Mouse (Mus musculus): ENCODE results near the gene Kctd15.

Gene Kctd15

DNA sequence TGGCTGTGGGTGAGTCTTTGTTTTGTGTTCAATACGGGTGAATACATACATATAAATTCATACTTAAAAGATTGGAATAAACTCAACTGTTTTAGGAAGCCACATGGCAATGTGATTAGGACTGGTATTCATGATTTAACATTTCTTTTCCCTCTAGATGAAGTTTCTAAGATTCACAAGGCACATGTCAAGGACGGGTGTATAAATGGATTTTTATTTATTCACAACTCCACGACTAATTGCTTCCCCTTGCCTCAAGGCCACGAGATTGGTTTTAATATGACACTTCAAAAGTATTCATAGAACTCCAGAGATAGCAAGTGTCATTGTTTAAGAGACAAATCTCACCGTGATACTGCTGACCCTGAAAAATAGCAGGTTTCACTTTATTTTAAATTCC lies at the start of gene Kctd15:
TSS of gene Kctd15 (minus strand) at position 101 of the 400 bp plus-strand sequence.
- DNase-seq (ENCODE audit: low spot score in 2 of 2): no peak

DNA sequence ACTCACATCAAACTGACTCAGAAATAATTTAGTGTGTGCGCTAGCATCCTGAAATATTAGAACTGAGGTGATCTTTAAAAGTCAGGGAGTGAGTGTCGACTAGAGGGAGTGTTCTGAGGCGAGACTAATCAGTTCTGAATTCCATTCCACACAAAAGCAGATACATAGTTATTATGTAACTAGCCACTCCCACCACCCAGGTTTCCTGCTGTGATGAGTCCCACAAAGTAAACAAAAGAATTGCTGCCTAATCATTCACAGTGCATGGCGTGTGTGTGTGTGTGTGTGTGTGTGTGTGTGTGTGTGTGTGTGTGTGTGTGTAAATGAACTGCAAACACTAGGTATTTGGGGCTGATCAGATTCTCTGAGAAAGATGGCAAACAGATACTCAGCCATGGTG lies 47.9 kb upstream of the Kctd15 start:
- no peak for DNase-seq (ENCODE audit: low spot score in 2 of 2)

DNA sequence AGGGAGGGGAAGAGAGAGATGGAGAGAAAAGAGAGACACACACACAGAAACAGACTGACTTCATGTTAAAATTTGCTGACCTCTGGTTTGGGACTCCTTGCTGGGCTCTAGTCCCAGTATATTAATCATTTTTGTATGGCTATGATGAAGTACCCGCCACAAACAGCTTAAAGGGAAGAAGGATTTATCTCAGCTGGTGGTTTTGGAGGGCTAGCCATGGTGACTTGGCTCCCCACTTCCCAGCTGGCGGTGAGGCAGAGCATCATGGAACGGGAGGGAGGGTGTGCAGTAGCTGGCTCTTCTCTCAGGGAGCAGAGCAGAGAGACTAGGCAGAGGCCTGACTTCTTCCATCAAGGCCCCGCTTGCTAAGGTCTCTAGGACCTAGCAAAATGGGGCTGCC lies 46.9 kb upstream of the Kctd15 start:
- no peak for DNase-seq (ENCODE audit: low spot score in 2 of 2)

DNA sequence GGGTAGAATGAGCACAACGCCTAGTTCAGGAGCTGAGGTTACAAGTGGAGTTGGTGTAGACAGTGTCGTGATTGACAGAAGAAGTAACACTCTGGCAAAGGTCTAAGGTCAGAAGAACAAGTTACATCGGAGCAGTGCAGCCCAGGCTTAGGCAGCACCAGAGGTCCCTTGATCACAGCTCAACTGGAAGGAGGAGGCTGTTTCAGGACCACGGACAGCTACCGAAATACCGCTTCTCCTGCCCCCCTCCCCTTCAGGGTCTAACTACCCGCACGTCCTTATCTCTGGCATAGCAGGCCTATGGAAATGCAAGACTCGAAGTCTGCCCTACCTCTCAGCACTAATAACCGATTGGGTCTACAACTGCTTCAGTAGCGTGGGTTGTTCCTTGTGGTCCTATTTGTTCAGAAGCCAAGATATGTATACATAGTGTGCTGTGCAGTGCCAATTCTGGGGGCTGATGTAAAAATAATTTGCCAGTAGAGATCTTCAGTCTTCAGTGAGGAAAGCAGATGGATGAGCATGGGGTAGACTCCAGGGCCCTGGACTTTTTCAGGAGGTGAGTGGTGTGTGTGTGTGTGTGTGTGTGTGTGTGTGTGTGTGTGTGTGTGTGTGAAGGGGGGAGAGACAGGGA lies 46.3 kb upstream of the Kctd15 start:
- no peak for DNase-seq (ENCODE audit: low spot score in 2 of 2)

DNA sequence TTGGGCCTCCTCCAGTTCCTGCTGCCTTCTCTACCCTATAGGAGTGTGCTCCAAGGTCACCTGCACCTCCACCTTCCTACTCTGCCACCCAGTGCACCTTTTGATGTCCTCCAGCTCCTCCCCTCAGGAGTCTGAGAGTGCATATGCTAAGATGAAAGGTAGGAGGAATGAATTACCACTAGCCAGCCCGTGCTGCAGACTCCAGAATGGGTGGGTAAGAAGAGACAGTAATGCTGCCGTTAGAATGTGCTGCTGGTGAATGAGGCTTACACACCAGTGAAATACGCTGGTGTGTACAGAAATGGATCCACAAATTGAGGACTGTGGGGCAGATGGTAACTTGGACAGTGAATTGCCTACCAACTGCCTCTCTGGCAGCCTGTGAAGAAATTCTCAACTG lies 43.4 kb upstream of the Kctd15 start:
- no peak for DNase-seq (ENCODE audit: low spot score in 2 of 2)

DNA sequence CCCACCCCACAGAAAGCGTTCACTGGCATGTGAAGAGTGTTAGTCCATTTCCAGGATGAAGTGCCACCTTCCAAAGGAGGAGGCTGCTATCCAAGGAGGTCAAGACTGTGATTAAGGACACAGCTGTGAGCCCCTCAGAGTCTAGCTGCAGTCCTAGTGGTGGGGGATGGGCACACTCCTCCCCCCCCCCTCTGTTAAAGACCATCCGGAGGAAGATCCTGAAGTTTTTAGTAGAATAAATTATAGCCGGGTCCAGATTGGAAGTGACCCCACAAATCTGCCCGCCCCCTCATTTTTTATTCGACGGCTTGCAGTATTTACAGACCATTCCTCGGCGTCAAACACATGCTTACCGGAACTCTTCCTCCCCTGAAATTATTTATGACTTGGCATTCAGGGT lies 41.7 kb upstream of the Kctd15 start:
- no peak for DNase-seq (ENCODE audit: low spot score in 2 of 2)

DNA sequence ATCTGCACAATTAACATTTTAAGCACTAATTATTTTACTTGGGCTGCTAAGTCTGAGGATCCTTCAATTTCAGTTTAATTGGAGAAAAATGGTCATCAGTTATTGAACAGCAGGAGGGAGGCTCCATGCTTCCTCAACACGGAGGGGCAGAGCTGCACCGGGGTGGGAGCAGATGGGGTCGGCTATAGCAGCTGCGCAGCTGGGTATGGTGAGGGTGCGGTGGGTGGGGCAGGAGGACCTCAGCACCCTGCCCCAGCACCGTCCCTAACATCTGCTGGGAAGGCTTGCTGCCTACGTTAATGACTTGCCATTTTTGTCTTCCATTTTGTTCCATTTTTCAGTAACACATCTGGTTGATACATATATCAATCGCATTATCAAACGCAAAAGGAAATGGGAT lies 39.6 kb upstream of the Kctd15 start:
- DNase-seq (ENCODE audit: low spot score in 2 of 2): no peak

DNA sequence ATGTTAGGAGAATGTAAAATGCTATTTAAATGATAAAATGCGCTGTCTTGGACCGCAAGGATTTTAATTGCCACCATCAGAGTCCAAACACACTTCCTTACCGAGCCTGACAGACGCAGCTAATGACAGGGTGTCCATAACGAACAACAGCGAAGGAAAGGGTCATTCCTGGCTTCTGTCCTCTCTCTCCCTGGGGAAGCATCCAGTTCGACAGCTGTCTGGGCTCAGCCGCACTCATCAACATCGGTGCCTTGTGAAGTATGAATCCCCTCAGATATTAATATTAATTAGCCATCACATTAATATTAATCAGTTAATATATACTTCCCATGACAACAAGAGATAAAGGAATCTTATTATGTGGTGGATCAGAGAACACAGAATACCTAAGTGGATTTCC lies 38.4 kb upstream of the Kctd15 start:
- no peak for DNase-seq (ENCODE audit: low spot score in 2 of 2)

DNA sequence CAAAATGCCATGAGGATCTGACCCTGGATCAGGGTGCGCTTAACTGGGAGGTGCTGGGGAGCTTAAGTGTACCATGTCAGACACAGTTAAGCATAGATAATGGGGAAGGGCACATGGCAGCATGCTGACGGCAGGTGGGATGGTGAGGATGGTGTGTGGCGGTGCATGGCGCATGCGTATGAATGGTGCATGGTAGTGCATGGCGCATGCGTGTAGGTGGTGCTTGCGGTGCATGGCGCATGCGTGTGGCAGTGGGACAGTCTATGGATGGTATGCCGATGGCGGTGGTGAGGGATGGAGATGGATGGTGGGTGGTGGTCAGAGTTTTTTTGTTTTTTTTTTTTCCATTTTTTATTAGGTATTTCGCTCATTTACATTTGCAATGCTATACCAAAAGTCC lies 37.4 kb upstream of the Kctd15 start:
- no peak for DNase-seq (ENCODE audit: low spot score in 2 of 2)

DNA sequence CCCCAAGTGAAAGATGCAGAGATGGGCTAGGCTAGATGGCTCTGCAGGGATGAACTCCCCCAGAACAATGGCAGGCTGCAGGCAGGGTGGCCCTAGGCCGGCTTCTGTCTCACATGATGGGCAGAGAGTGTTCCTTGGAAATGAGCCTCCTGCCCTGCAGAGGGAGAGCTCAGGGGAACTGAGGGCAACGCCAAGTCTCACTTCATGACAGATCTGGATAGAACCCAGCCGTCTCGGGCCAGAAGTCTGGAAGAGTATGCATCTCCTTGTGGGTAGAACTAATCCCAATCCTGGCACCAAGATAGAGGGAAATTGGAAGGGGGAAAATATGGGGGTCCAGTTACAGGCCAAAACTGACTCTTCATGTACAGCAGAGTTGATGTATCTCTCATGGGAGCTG lies 36.5 kb upstream of the Kctd15 start:
- no peak for DNase-seq (ENCODE audit: low spot score in 2 of 2)

DNA sequence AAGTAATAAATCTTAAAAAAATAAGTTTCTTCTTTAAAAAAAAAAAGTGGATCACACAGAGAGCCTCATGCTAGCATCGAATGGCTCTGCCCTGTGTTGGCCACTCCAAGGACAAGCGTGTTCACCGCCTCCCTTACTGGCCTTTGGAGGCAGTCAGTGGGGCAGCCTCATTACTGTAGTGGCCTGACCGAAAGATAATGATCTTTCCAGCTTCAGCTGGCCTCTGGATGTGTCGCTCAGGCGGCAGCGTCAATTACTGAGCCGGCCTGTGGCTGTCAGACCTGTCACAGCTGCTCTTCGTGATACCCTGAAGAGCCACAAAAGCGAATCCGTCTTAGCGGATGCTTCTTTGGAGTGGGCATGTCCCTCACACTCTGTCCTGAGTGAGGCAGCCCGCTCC lies 33.6 kb upstream of the Kctd15 start:
- no peak for DNase-seq (ENCODE audit: low spot score in 2 of 2)

DNA sequence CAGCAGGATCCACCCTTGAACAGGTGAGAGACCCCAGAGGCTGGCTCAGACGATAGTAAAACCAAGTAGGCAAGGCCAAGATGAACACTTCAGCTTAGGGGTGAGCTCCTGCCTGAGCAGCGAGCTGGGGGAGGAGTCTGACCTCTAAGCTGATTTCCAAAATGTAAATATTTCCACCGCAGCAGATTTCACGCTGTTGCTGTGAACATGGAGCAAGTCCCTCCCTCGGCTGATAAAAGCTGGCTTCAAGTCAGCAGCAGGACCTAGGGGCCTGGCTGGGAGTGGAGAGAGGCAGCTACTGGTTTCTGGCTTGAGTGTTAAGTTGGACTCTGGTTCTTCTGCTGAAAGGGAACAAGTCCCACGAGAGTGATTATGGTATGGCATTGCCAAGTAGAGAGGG lies 32.5 kb upstream of the Kctd15 start:
- DNase-seq (ENCODE audit: low spot score in 2 of 2): no peak

DNA sequence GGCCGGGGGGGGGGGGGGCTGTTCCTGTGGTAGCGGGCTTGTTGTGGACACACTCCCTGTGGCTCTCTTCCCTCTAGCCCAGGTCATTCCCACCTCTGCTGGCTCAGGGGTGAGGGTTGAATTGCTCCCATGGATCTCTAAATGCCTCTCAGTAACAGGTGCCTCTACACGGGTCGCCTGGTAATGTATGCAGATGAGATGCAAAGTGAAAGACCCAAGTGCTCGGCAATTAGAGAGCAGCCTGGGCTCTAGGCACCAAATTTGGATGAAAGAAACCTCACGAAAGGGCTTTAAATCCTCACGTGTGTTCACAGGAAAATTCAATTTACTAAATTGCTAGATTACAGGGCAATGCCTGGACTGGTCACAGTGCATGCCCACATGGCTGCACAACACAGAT lies 29.3 kb upstream of the Kctd15 start:
- DNase-seq (ENCODE audit: low spot score in 2 of 2): no peak

DNA sequence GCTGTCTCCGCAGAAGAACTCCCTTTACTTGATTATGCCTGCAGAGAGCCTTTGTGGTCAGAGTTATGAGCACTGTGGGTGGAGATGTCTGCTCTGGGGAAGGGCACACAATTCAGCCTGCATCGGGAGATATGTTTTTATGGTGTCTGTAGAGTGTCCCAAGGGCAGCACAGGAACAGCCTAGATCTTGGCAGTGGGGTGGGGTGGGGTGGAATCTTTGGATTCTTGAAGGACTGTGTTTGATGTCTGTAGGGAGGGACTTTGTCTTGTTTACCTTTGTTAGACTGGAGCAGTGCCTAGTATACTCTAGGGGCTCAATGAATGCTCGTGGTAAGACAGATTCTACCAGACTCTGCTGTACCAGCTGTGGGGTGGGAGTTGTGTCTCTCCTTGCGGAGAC lies 28.6 kb upstream of the Kctd15 start:
- DNase-seq (ENCODE audit: low spot score in 2 of 2): no peak

DNA sequence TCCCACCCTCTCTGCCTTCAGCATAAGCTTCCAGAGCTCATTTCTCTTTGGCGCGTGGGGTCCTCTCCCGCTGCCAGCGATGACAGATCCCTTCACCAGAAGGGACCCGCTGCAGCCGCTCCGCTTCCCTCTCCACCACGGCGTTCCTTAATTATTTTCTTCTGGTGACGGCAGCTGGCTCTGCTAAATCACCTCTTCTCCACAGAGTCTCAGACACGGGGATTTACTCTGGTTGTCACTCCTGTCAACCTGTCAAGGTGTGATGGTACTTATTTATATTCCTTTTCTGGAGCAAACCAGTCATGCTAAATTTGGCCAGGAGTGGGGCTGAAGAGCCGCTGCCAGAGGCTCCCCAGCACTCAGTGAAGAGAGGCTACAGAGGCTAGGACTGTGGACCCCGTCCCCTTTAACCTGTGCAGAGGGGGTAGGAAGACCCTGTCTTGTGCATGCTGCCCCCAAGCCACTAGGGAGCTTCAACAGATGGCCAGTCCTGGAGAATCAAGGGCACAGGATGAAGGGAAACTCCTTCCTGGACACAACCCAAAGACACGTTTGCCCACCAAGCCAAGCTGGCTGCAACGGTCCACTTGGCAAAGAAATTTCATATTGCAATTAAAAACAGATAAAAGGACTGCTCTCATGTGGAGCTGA lies 24.4 kb upstream of the Kctd15 start:
- DNase-seq (ENCODE audit: low spot score in 2 of 2): no peak

DNA sequence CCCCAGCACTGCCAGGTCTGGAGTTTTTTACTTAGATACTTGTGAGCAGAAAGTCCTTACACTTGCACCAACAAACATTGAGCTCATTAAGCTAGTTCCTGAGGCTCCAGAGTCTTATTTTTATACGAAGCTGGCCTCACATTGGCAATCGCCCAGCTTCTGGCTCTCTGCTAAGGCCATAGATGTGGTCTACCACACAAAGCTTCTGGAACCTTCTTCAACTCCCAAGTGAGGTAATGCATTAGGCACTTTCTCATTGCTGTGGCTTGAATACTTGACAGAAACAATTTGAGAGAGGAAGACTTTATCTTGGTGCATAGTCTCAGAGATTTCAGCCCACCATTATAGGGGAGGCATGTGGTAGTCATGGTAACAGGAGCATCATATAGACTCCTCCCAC lies 23.4 kb upstream of the Kctd15 start:
- no peak for DNase-seq (ENCODE audit: low spot score in 2 of 2)

DNA sequence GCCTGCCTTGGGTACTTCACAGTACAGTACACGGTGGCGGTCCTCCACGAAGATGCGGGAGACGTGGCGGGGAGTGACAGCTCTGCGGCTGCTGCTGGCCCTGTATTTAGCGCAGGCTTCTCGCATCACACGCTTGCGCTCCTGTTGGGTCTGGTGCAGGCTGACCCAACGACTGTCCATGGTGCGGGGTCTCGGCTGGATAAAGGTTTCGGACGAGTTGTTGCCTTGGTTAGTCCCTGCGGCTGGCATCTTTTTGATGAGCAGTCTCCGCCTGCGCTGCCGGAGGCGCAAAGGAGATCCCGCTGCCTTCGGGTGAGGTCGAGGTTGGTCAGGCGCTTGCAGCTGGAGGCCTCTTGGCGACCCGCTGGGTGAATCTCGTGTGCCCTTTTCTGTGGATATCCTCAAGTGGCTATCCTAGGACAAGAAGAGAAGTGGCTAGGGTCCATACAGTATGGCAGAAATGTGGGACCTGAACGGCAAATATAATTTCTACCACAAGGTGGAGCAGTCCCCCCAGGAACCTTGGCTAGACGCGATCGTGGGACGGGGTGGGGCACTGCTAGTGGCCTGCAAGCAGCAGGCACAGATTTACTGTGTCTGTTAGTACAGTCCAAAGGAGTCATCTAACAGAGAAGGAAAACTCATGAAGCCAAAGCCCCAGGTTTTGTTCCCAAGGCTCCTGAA lies 19.4 kb upstream of the Kctd15 start:
- peak; percentile 50 to 60 for DNase-seq (ENCODE audit: low spot score in 2 of 2)

DNA sequence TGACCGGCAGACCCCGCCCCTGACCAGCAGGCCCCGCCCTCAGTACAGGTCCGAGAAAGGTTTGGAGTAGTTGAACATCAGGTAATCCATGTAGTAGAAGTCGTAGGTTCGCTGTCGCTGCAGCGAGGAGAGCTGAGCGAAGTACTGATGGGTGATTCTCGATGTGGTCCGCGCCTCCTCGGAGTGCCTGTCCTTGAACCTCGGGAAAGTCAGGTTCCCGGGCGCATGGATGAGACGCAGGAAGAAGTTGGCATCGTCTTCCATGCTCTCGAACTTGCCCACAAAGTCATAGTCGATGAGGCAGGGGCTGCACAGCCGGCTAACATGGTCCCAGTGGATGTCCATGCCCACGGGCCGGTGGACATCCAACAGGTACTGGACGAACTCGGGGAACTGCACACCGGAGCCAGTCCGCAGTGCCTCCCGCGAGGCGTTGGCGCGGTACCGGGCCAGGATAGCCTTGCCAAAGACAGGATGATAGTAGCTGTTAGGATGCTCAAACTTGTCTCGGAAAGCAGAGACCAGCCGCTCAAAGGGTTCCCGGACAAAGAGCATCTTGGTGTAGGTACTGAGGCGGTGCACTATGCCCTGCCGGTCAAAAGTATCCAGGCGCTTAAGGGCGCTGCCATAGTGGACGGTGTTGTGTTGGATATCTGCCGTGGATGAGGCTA lies 18.7 kb upstream of the Kctd15 start:
- DNase-seq (ENCODE audit: low spot score in 2 of 2): no peak

DNA sequence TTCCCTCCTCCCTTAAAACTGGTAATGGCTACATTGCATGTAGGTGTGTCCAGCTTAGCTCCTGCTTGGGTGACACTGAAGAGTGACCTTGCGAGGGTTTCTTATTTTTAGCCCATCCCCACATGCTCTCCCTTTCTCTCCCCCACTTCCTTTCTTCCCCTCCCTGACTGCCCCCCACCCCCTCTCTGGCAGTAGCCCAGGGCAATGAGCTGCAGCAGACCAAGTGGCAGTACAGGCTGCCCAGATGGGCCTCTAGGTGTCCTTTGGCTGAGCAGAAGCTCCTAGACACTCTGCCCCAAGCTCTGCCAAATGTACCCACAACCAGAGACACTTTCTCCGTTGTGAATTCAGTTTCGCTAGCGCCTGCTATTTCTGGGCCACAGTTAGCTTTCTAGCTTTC lies 16.4 kb upstream of the Kctd15 start:
- no peak for DNase-seq (ENCODE audit: low spot score in 2 of 2)

DNA sequence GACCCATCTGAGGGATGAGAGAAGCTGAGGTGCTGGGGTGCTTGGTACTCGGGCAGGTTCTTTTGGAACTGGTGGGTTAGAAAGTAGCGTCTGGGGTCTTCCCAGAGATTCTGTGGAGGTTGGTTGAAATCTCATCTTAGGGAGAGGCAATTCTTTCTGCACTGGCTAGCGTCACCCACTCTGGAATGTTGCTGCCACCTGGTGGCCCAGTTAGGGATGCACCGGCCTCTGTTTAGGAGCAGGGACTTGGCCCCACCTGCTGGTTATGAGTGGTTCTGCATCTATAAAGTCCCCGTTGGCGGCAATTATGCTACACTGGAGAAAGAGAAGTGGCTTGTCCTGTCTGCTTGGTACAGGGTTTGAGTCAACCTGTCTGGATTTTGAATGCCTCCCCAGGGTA lies 15.4 kb upstream of the Kctd15 start:
- DNase-seq (ENCODE audit: low spot score in 2 of 2): peak; percentile 80 to 82

DNA sequence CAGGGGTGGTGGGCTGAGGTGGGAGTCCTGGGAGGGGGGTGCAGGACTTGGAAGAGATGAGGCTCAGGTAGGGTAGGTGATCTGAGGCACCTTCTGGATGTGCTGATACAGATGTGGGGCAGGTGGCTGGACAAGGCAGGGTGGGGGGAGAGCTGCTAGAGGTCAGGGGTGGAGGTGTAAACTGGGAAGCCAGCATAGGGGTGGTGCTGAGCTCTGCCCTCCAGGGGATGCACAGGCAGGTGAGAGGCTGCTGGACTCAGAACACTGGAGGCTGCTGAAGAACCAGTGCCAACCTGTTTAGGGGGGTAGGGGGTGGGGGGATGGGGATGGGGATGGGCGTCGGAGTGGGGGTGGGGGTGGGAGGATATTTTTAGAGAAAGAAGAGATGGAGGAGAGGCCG lies 14.2 kb upstream of the Kctd15 start:
- no peak for DNase-seq (ENCODE audit: low spot score in 2 of 2)

DNA sequence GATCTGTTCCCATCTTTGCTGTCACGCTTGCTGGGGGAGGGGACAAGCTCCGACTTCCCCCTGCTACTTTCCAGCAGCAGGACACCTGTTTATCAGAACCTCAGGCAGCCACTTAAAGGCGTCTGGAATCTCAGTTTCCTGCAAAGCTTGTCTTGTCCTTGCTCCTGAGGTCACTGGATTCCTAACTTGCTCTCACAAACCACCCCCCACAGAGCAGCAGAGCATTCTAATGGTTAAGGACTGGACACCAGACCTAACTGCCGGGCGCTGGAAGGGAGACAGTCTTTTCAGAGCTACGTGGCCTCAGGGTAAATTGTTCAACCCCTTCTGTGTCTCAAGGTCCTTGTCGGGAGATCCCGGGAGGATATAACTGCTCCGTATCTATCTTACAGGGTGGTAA lies 12.8 kb upstream of the Kctd15 start:
- no peak for DNase-seq (ENCODE audit: low spot score in 2 of 2)

DNA sequence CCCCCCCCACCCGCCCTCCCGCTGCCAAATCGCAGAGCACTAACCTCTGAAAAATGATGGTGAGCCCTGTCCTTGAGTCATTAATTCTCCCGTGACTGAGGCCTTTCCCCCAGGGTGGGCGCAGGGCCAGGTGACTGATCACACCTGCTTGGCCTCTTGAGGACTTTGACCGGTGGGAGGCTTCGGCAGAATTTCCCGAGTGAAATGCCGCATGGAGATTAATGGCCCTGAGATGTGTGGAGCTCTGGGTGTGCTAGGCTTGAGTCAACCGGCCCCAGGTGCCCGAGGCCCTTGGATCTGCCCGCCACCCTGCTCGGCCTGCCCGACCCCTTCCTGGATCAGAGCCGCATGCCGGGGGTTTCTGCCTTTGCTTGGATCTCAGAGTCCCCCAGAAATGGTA lies 11.3 kb upstream of the Kctd15 start:
- DNase-seq (ENCODE audit: low spot score in 2 of 2): no peak

All from urinary bladder, adult 18-20 months (tissue).